Mouse (Mus musculus): ENCODE data around the gene Rnf187. TPM values are rescaled to one million over a fixed set of nuclear protein-coding genes. Genes with fewer than 3 reads are reported as not detected.
"Not testable (repeated sequence)": the region's sequence is repeated elsewhere in the genome, so short reads cannot be mapped to it uniquely, and the experiment has no call there.

Rnf187 gene
- polyA plus RNA-seq, 1 experiment = 578 TPM

GRCm38 (mm10) chr11:58955143-58955867, 16.6 kb upstream of the Rnf187 start:
- peak in 1 of 2 experiments; percentile 30 for DNase-seq
- Histone ChIP-seq H3K27ac (ENCODE audit: insufficient read depth, low read length) (peak overlapping the region; percentile 77), H3K4me3 (replicated peaks; ENCODE audit: insufficient read depth, low read depth, low read length) (peak overlapping the region; percentile 92), H3K27me3 (ENCODE audit: control insufficient read depth, insufficient read depth, low read length) (no peaks in the 10 kb centered on the region), H3K4me1 (ENCODE audit: control insufficient read depth, insufficient read depth, low read length) (peaks cover 12% of the 10 kb centered on the region; the same call in 1 of the 2 replicates)
- WGBS = under 1% methylated on average over 20 of the region's 20 CpGs
- TF ChIP-seq POLR2A (IDR thresholded peaks at IDR 0.05; ENCODE audit: borderline replicate concordance, insufficient read depth, low read length) (no peak), CTCF (IDR thresholded peaks at IDR 0.05; ENCODE audit: borderline replicate concordance, insufficient read depth, low read depth, low read length) (no peak)

GRCm38 (mm10) chr11:58954420-58955142, 15.9 kb upstream of the Rnf187 start, which contains the start of the genes Hist3h2a and Trim17:
Gene Hist3h2a (plus strand): TSS chr11:58954685.
Gene Trim17 (plus strand): TSS chr11:58954685.
- Histone ChIP-seq H3K4me3 (replicated peaks; ENCODE audit: insufficient read depth, low read depth, low read length) (peak within 1 kb of the TSS; percentile 92), H3K4me1 (ENCODE audit: control insufficient read depth, insufficient read depth, low read length) (peaks cover 12% of the 10 kb centered on the region; the same call in 1 of the 2 replicates)
- under 1% methylated on average over 49 of the region's 49 CpGs for WGBS

GRCm38 (mm10) chr11:58954170-58954419, 15.4 kb upstream of the Rnf187 start:
- peak overlapping the region; percentile 99 for H3K27ac ChIP-seq (ENCODE audit: insufficient read depth, low read length)
- DNase-seq; H3K27me3 ChIP-seq (ENCODE audit: control insufficient read depth, insufficient read depth, low read length): not testable (repeated sequence)
- peak overlapping the region; percentile 72 for H3K4me3 ChIP-seq (replicated peaks; ENCODE audit: insufficient read depth, low read depth, low read length)
- H3K4me1 ChIP-seq (ENCODE audit: control insufficient read depth, insufficient read depth, low read length) = peaks cover 12% of the 10 kb centered on the region; the same call in 1 of the 2 replicates
- WGBS = 0% methylated on average over 17 of the region's 17 CpGs

More at GRCm38 (mm10) chr11:58954420-58955142, 15.9 kb upstream of the Rnf187 start, which contains the start of the genes Hist3h2a and Trim17:
- H3K27me3 ChIP-seq (ENCODE audit: control insufficient read depth, insufficient read depth, low read length) = no peaks in the 10 kb centered on the region
- TF ChIP-seq CTCF (IDR thresholded peaks at IDR 0.05; ENCODE audit: borderline replicate concordance, insufficient read depth, low read depth, low read length) = peak; percentile 53; the same call in 1 of the 2 replicates
- TF ChIP-seq POLR2A (IDR thresholded peaks at IDR 0.05; ENCODE audit: borderline replicate concordance, insufficient read depth, low read length) = peak; percentile 93; the same call in 1 of the 2 replicates
- H3K27ac ChIP-seq (ENCODE audit: insufficient read depth, low read length) = peak within 1 kb of the TSS; percentile 99
- peak; percentile 90 to 98 for DNase-seq

GRCm38 (mm10) chr11:58953351-58954169, 14.8 kb upstream of the Rnf187 start:
- no peaks in the 10 kb centered on the region for H3K27me3 ChIP-seq (ENCODE audit: control insufficient read depth, insufficient read depth, low read length)
- peak overlapping the region; percentile 99 for H3K27ac ChIP-seq (ENCODE audit: insufficient read depth, low read length)
- peak overlapping the region; percentile 76 for H3K4me3 ChIP-seq (replicated peaks; ENCODE audit: insufficient read depth, low read depth, low read length)
- TF ChIP-seq POLR2A (IDR thresholded peaks at IDR 0.05; ENCODE audit: borderline replicate concordance, insufficient read depth, low read length) (no peak), CTCF (IDR thresholded peaks at IDR 0.05; ENCODE audit: borderline replicate concordance, insufficient read depth, low read depth, low read length) (no peak)
- peak in 1 of 2 experiments; percentile 45 for DNase-seq
- H3K4me1 ChIP-seq (ENCODE audit: control insufficient read depth, insufficient read depth, low read length) = peaks cover 12% of the 10 kb centered on the region; the same call in 1 of the 2 replicates
- under 1% methylated on average over 33 of the region's 33 CpGs for WGBS

GRCm38 (mm10) chr11:58951210-58951609, 12.5 kb upstream of the Rnf187 start:
- no peak for DNase-seq
- no peak for TF ChIP-seq POLR2A (IDR thresholded peaks at IDR 0.05; ENCODE audit: borderline replicate concordance, insufficient read depth, low read length)
- TF ChIP-seq CTCF (IDR thresholded peaks at IDR 0.05; ENCODE audit: borderline replicate concordance, insufficient read depth, low read depth, low read length) = no peak
- Histone ChIP-seq H3K4me1 (ENCODE audit: control insufficient read depth, insufficient read depth, low read length) (peaks cover 6% of the 10 kb centered on the region), H3K4me3 (replicated peaks; ENCODE audit: insufficient read depth, low read depth, low read length) (no peak overlapping the region), H3K27ac (ENCODE audit: insufficient read depth, low read length) (peak overlapping the region; percentile 49; the same call in 1 of the 2 replicates), H3K27me3 (ENCODE audit: control insufficient read depth, insufficient read depth, low read length) (no peaks in the 10 kb centered on the region)
- WGBS = 33% methylated on average over 5 of the region's 5 CpGs

GRCm38 (mm10) chr11:58949480-58950431, 11.0 kb upstream of the Rnf187 start:
- Histone ChIP-seq H3K27me3 (ENCODE audit: control insufficient read depth, insufficient read depth, low read length) (no peaks in the 10 kb centered on the region), H3K4me1 (ENCODE audit: control insufficient read depth, insufficient read depth, low read length) (peaks cover 6% of the 10 kb centered on the region), H3K27ac (ENCODE audit: insufficient read depth, low read length) (peak overlapping the region; percentile 95), H3K4me3 (replicated peaks; ENCODE audit: insufficient read depth, low read depth, low read length) (peak overlapping the region; percentile 91)
- WGBS = 1% methylated on average over 20 of the region's 20 CpGs
- TF ChIP-seq POLR2A (IDR thresholded peaks at IDR 0.05; ENCODE audit: borderline replicate concordance, insufficient read depth, low read length) (peak; percentile 73; the same call in 1 of the 2 replicates), CTCF (IDR thresholded peaks at IDR 0.05; ENCODE audit: borderline replicate concordance, insufficient read depth, low read depth, low read length) (no peak)
- DNase-seq = peak; percentile 76 to 87
